Mouse (Mus musculus) heart, adult 2 months (tissue): ENCODE results near the gene Fbln1.

Experiments used
- CTCF ChIP-seq: fragments of 200-600 bp; IDR thresholded peaks from 2 replicates; pipeline ENCODE4 v1.8.1; 2022; ENCODE audit warnings: antibody characterized with exemption, mild to moderate bottlenecking, moderate library complexity
- EP300 ChIP-seq: fragments of 200-500 bp; IDR thresholded peaks from 2 replicates; pipeline ENCODE4 v1.6.1; 2011; ENCODE audit warnings: low read depth, low read length, control low read depth; ENCODE audit not compliant: insufficient read depth
- POLR2A ChIP-seq: fragments of 200-500 bp; IDR thresholded peaks from 2 replicates; pipeline ENCODE4 v1.6.1; 2011; ENCODE audit warnings: mild to moderate bottlenecking, low read depth, low read length, control low read depth; ENCODE audit not compliant: insufficient read depth

DNA sequence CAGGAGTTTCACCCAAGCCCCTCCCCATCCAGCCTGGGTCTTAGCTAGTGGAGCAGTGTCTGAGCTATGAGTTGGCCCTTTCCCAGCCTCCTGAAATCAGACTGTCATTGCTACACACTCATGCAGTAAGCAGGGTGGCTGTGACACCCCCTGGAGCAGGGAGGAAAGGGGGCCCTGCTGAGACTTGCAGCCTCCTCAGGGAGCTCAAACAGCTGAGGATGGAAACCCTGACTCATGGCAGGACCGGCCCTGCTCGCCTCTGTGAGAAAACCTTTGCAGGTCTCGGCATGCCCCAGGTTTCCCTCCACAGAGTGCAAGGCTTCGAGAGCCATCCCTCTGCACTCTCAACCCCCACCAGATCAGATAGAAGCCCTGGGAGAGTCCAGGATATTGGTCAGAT, 27.9 kb downstream of the Fbln1 start:
- no peak for TF ChIP-seq CTCF
- TF ChIP-seq POLR2A, result no peak
- TF ChIP-seq EP300, result no peak
